Mouse (Mus musculus) C2C12 (cell line): ENCODE measurements around the gene Map3k19.

ENCODE experiments used
- CEBPB ChIP-seq: IDR thresholded peaks from one replicate; pipeline ENCODE4 v1.6.1; 2011; ENCODE audit warnings: low read depth, mild to moderate bottlenecking, control low read depth, moderate library complexity
- CTCF ChIP-seq: IDR thresholded peaks from one replicate; pipeline ENCODE4 v1.5.1; 2011; ENCODE audit not compliant: control insufficient read depth, insufficient read depth, insufficient read length
- FOSL1 ChIP-seq: IDR thresholded peaks from one replicate; pipeline ENCODE4 v1.8.0; 2011; ENCODE audit warnings: mild to moderate bottlenecking, low read length; ENCODE audit not compliant: poor library complexity, insufficient read depth, severe bottlenecking
- MAX ChIP-seq: IDR thresholded peaks from one replicate; pipeline ENCODE4 v1.6.1; 2011; ENCODE audit warnings: mild to moderate bottlenecking, control low read depth
- MYOD1 ChIP-seq: IDR thresholded peaks from one replicate; pipeline ENCODE4 v1.6.1; 2011; ENCODE audit warnings: low read depth; ENCODE audit not compliant: control insufficient read depth, insufficient read length
- MYOG ChIP-seq: IDR thresholded peaks from one replicate; pipeline ENCODE4 v1.6.1; 2011; ENCODE audit not compliant: control insufficient read depth, insufficient read length; ENCODE audit errors: extremely low read depth
- USF1 ChIP-seq: IDR thresholded peaks from one replicate; pipeline ENCODE4 v1.6.1; 2011; ENCODE audit warnings: low read depth, mild to moderate bottlenecking, control low read depth, moderate library complexity

DNA sequence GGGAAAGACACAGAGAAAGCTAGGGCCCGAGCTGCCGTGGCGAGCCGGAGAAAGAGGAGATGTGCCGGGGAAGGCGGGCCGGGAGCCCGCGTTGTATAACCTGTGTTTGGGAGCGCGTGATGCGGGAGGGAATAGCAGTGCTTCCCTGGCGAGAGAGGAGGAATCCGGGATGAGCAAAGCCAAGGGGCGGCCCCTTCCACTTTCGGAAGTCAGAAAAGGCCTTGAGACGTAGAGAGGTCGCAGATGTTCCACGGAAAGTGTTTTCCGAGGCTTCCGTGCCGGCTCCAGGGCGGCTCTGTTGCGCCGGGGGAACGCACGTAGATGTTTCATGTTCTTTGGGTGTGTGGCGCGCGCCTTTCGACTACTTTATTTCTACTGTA is 80.3 kb downstream of the Map3k19 start:
- no peak for TF ChIP-seq CTCF
- TF ChIP-seq USF1: no peak
- TF ChIP-seq MAX: no peak
- TF ChIP-seq MYOD1: no peak
- no peak for TF ChIP-seq MYOG
- no peak for TF ChIP-seq CEBPB
- no peak for TF ChIP-seq FOSL1
